Mouse (Mus musculus) heart, adult 2 months (tissue): ENCODE results near the gene Xylt1. TPM values are rescaled to one million over a fixed set of nuclear protein-coding genes. Genes with fewer than 3 reads are reported as not detected.

Experiments
- DNase-seq, 2 experiments: peaks; one replicate each; pipeline ENCODE4 v3.0.0; 2021
- H3K27ac ChIP-seq: fragments of 200-600 bp; 2 replicates; pipeline ENCODE4 v1.8.1; 2022
- H3K27me3 ChIP-seq: fragments of 200-500 bp; 2 replicates; pipeline ENCODE4 v1.6.1; 2012; ENCODE audit warnings: mild to moderate bottlenecking, low read length, inconsistent platforms, mixed read lengths; ENCODE audit not compliant: control insufficient read depth, insufficient read depth
- H3K36me3 ChIP-seq: fragments of 200-500 bp; 2 replicates; pipeline ENCODE4 v1.6.1; 2012; ENCODE audit warnings: low read length, inconsistent platforms; ENCODE audit not compliant: control insufficient read depth, insufficient read depth
- H3K4me1 ChIP-seq: fragments of 200-500 bp; 2 replicates; pipeline ENCODE4 v1.6.1; 2011; ENCODE audit warnings: low read length; ENCODE audit not compliant: control insufficient read depth, insufficient read depth
- H3K4me3 ChIP-seq: fragments of 200-600 bp; 2 replicates; pipeline ENCODE4 v1.8.1; 2022
- H3K79me2 ChIP-seq: fragments of 200-500 bp; replicated peaks from 2 replicates; pipeline ENCODE4 v1.6.1; 2012; ENCODE audit warnings: mild to moderate bottlenecking, inconsistent platforms, low read length, moderate library complexity, mixed read lengths; ENCODE audit not compliant: control insufficient read depth, insufficient read depth
- H3K9ac ChIP-seq: fragments of 200-500 bp; 2 replicates; pipeline ENCODE4 v1.6.1; 2012; ENCODE audit warnings: low read depth, mild to moderate bottlenecking, control low read depth, inconsistent platforms, low read length, mixed read lengths
- CTCF ChIP-seq: fragments of 200-600 bp; IDR thresholded peaks from 2 replicates; pipeline ENCODE4 v1.8.1; 2022; ENCODE audit warnings: antibody characterized with exemption, mild to moderate bottlenecking, moderate library complexity
- EP300 ChIP-seq: fragments of 200-500 bp; IDR thresholded peaks from 2 replicates; pipeline ENCODE4 v1.6.1; 2011; ENCODE audit warnings: low read depth, low read length, control low read depth; ENCODE audit not compliant: insufficient read depth
- POLR2A ChIP-seq: fragments of 200-500 bp; IDR thresholded peaks from 2 replicates; pipeline ENCODE4 v1.6.1; 2011; ENCODE audit warnings: mild to moderate bottlenecking, low read depth, low read length, control low read depth; ENCODE audit not compliant: insufficient read depth
- WGBS: fragments of 180-500 bp; shearing (Covaris S2); methylation state at CpG from one replicate; pipeline ENCODE4 v1.1.7; 2018; 5-methylcytosine and 5-hydroxymethylcytosine counted together
- intact Hi-C: fragments of 180-260 bp; cut with DNase I; formaldehyde crosslinking; loops from one replicate; pipeline ENCODE4 v1.15.1; 2025
- polyA plus RNA-seq: library from polyadenylated mRNA; depleted of rRNA; stranded (reverse); fragments of >200 nt; gene quantifications from 2 replicates; pipeline ENCODE4 v1.2.3, GENCODE M21; 2012
- total RNA-seq, 2 experiments: library from RNA; stranded (reverse); gene quantifications; 2 replicates each; pipeline ENCODE4 v1.2.3; 2021

Gene Xylt1
- total and polyA plus RNA-seq, 3 experiments: 1.2 to 2.3 (median 1.4) TPM

GRCm38 (mm10) chr7:117559051-117559450, 178.3 kb downstream of the Xylt1 start:
- intact Hi-C loops: no loop called here
- Histone ChIP-seq H3K27ac (no peak overlapping the region), H3K4me1 (no peaks in the 10 kb centered on the region; the same call in 1 of the 2 replicates), H3K27me3 (no peaks in the 10 kb centered on the region), H3K9ac (no peak overlapping the region), H3K4me3 (no peak overlapping the region), H3K36me3 (no peaks in the 10 kb centered on the region), H3K79me2 (no peaks in the 10 kb centered on the region)
- DNase-seq: no peak
- no peak for TF ChIP-seq CTCF
- TF ChIP-seq POLR2A: no peak
- no peak for TF ChIP-seq EP300
- WGBS: 88% methylated on average over 3 of the region's 3 CpGs

GRCm38 (mm10) chr7:117563939-117564499, 183.2 kb downstream of the Xylt1 start:
- intact Hi-C loops: loop anchor here (5.0 kb wide), 1 partner anchor 37 kb away; no protein-coding TSS in a partner anchor
- TF ChIP-seq POLR2A: no peak
- TF ChIP-seq CTCF: no peak
- TF ChIP-seq EP300: no peak
- WGBS: 82% methylated on average over 9 of the region's 9 CpGs
- no peak overlapping the region for H3K27ac ChIP-seq
- no peak for DNase-seq
- H3K79me2 ChIP-seq: no peaks in the 10 kb centered on the region
- H3K4me3 ChIP-seq: no peak overlapping the region
- no peaks in the 10 kb centered on the region for H3K36me3 ChIP-seq
- no peaks in the 10 kb centered on the region for H3K27me3 ChIP-seq
- no peak overlapping the region for H3K9ac ChIP-seq
- no peaks in the 10 kb centered on the region for H3K4me1 ChIP-seq

- WGBS: 84% methylated on average over 4 of the region's 4 CpGs
- Histone ChIP-seq H3K4me1 (no peaks in the 10 kb centered on the region), H3K27ac (no peak overlapping the region), H3K9ac (no peak overlapping the region), H3K4me3 (no peak overlapping the region), H3K27me3 (no peaks in the 10 kb centered on the region), H3K36me3 (no peaks in the 10 kb centered on the region), H3K79me2 (no peaks in the 10 kb centered on the region)
- DNase-seq: no peak
- TF ChIP-seq EP300: no peak
- TF ChIP-seq CTCF: no peak
- TF ChIP-seq POLR2A: no peak
- intact Hi-C loops: loop anchor here (5.0 kb wide), 1 partner anchor 37 kb away; no protein-coding TSS in a partner anchor
Measured at GRCm38 (mm10) chr7:117564627-117565026, 183.8 kb downstream of the Xylt1 start.

- no peak for DNase-seq
- TF ChIP-seq POLR2A (no peak), CTCF (peak; percentile 35; the same call in 1 of the 2 replicates)
- Histone ChIP-seq H3K4me3 (no peak overlapping the region), H3K4me1 (no peaks in the 10 kb centered on the region), H3K9ac (no peak overlapping the region), H3K27me3 (no peaks in the 10 kb centered on the region), H3K36me3 (no peaks in the 10 kb centered on the region), H3K27ac (no peak overlapping the region), H3K79me2 (no peaks in the 10 kb centered on the region)
- intact Hi-C loops: no loop called here
- 73% methylated on average over 2 of the region's 2 CpGs for WGBS
Measured at GRCm38 (mm10) chr7:117566115-117566514, 185.3 kb downstream of the Xylt1 start.

GRCm38 (mm10) chr7:117566833-117567232, 186.1 kb downstream of the Xylt1 start:
- H3K79me2 ChIP-seq: no peaks in the 10 kb centered on the region
- TF ChIP-seq EP300 (no peak), CTCF (no peak), POLR2A (no peak)
- no peak overlapping the region for H3K27ac ChIP-seq
- no peak overlapping the region for H3K9ac ChIP-seq
- intact Hi-C loops: no loop called here
- H3K4me1 ChIP-seq: no peaks in the 10 kb centered on the region
- H3K36me3 ChIP-seq: no peaks in the 10 kb centered on the region
- no peaks in the 10 kb centered on the region for H3K27me3 ChIP-seq
- H3K4me3 ChIP-seq: no peak overlapping the region
- DNase-seq: no peak
- WGBS: 87% methylated on average over 1 of the region's 1 CpGs

- no peaks in the 10 kb centered on the region for H3K27me3 ChIP-seq
- DNase-seq: no peak
- H3K27ac ChIP-seq: no peak overlapping the region
- no peak for TF ChIP-seq POLR2A
- no peak for TF ChIP-seq CTCF
- no peak for TF ChIP-seq EP300
- no peak overlapping the region for H3K4me3 ChIP-seq
- 82% methylated on average over 5 of the region's 5 CpGs for WGBS
- H3K36me3 ChIP-seq: no peaks in the 10 kb centered on the region
- H3K9ac ChIP-seq: no peak overlapping the region
- intact Hi-C loops: no loop called here
- H3K79me2 ChIP-seq: no peaks in the 10 kb centered on the region
- H3K4me1 ChIP-seq: no peaks in the 10 kb centered on the region
Measured at GRCm38 (mm10) chr7:117567252-117567651, 186.5 kb downstream of the Xylt1 start.
